Mouse (Mus musculus) heart, adult 2 months (tissue): ENCODE measurements around the gene Npepl1. TPM values are rescaled to one million over a fixed set of nuclear protein-coding genes. Genes with fewer than 3 reads are reported as not detected.
A peak's percentile ranks its signal among the peaks of the same experiment; 100 is the strongest.

Source experiments
- DNase-seq, 2 experiments: peaks; one replicate each; pipeline ENCODE4 v3.0.0; 2021
- H3K27ac ChIP-seq: fragments of 200-600 bp; 2 replicates; pipeline ENCODE4 v1.8.1; 2022
- H3K27me3 ChIP-seq: fragments of 200-500 bp; 2 replicates; pipeline ENCODE4 v1.6.1; 2012; ENCODE audit warnings: mild to moderate bottlenecking, low read length, inconsistent platforms, mixed read lengths; ENCODE audit not compliant: control insufficient read depth, insufficient read depth
- H3K36me3 ChIP-seq: fragments of 200-500 bp; 2 replicates; pipeline ENCODE4 v1.6.1; 2012; ENCODE audit warnings: low read length, inconsistent platforms; ENCODE audit not compliant: control insufficient read depth, insufficient read depth
- H3K4me1 ChIP-seq: fragments of 200-500 bp; 2 replicates; pipeline ENCODE4 v1.6.1; 2011; ENCODE audit warnings: low read length; ENCODE audit not compliant: control insufficient read depth, insufficient read depth
- H3K4me3 ChIP-seq: fragments of 200-600 bp; 2 replicates; pipeline ENCODE4 v1.8.1; 2022
- H3K79me2 ChIP-seq: fragments of 200-500 bp; replicated peaks from 2 replicates; pipeline ENCODE4 v1.6.1; 2012; ENCODE audit warnings: mild to moderate bottlenecking, inconsistent platforms, low read length, moderate library complexity, mixed read lengths; ENCODE audit not compliant: control insufficient read depth, insufficient read depth
- H3K9ac ChIP-seq: fragments of 200-500 bp; 2 replicates; pipeline ENCODE4 v1.6.1; 2012; ENCODE audit warnings: low read depth, mild to moderate bottlenecking, control low read depth, inconsistent platforms, low read length, mixed read lengths
- CTCF ChIP-seq: fragments of 200-600 bp; IDR thresholded peaks from 2 replicates; pipeline ENCODE4 v1.8.1; 2022; ENCODE audit warnings: antibody characterized with exemption, mild to moderate bottlenecking, moderate library complexity
- EP300 ChIP-seq: fragments of 200-500 bp; IDR thresholded peaks from 2 replicates; pipeline ENCODE4 v1.6.1; 2011; ENCODE audit warnings: low read depth, low read length, control low read depth; ENCODE audit not compliant: insufficient read depth
- POLR2A ChIP-seq: fragments of 200-500 bp; IDR thresholded peaks from 2 replicates; pipeline ENCODE4 v1.6.1; 2011; ENCODE audit warnings: mild to moderate bottlenecking, low read depth, low read length, control low read depth; ENCODE audit not compliant: insufficient read depth
- WGBS: fragments of 180-500 bp; shearing (Covaris S2); methylation state at CpG from one replicate; pipeline ENCODE4 v1.1.7; 2018; 5-methylcytosine and 5-hydroxymethylcytosine counted together
- intact Hi-C: fragments of 180-260 bp; cut with DNase I; formaldehyde crosslinking; loops from one replicate; pipeline ENCODE4 v1.15.1; 2025
- polyA plus RNA-seq: library from polyadenylated mRNA; depleted of rRNA; stranded (reverse); fragments of >200 nt; gene quantifications from 2 replicates; pipeline ENCODE4 v1.2.3, GENCODE M21; 2012
- total RNA-seq, 2 experiments: library from RNA; stranded (reverse); gene quantifications; 2 replicates each; pipeline ENCODE4 v1.2.3; 2021

Npepl1 gene
- total and polyA plus RNA-seq, 3 experiments, result 63.1 to 79.6 (median 73.9) TPM

DNA sequence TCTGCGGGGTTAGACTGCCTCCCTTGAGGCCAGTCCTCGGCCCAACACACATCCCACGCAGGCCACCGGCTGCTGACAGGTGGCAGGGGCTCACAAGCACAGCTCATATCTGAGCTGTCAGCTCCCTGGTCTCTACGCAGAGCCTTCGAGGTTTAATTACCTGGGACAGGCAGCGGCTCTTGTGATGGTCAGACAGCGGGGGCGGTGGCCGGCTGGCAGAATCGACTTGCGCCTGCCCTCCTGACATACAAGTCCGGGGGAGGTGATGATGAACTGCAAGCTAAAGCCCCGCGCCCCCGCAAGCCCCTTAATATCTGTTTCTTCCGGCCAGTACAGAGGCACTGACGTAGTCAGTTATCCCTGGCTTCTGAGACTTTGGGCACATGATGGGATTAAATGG is 2.8 kb downstream of the Npepl1 start:
- Histone ChIP-seq H3K9ac (no peak overlapping the region), H3K79me2 (no peaks in the 10 kb centered on the region), H3K27ac (no peak overlapping the region), H3K27me3 (no peaks in the 10 kb centered on the region), H3K36me3 (no peaks in the 10 kb centered on the region), H3K4me1 (no peaks in the 10 kb centered on the region; the same call in 1 of the 2 replicates), H3K4me3 (no peak overlapping the region)
- no peak for DNase-seq
- 79% methylated on average over 18 of the region's 18 CpGs for WGBS
- TF ChIP-seq CTCF (no peak), POLR2A (no peak), EP300 (no peak)
- intact Hi-C loops, result loop anchor here (10.0 kb wide), 1 partner anchor 172 kb away; the partner anchor contains the start of gene Gnas

DNA sequence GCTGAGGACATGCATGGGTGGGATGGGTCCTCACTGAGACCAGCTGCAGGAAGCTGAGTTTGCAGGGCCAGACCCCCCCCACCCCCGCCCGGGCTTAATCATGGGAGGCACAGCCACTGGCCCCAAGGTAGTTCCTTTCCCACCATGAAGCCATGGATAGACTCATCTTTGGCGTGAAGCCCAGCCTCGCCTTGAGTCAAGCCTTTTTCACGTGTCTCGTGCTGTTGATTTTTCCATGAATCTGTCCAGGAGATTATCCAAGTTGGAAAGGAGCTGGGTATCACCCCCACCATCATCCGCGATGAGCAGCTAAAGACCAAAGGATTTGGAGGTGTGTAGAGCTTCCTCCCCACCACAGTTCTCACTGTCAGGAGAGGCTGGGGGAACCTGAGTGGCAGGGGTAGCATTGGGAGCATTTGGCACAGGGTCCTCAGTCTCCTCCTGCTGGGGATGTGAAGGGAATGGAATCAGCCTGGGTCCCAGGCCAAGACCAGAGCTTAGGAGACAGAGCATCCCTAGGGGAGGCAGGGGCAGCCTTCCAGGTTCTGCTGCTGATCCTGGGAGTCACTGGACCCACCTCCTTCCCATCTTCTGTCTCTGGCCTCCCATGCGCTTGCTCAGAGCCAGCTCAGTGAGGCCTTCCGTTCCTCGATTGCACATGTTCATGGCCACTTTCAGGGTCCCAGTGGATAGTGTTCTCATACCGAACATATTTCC is 4.2 kb downstream of the Npepl1 start:
- 69% methylated on average over 12 of the region's 12 CpGs for WGBS
- intact Hi-C loops, result loop anchor here (10.0 kb wide), 1 partner anchor 170 kb away; the partner anchor contains the start of gene Gnas
- no peak overlapping the region for H3K27ac ChIP-seq
- no peak overlapping the region for H3K9ac ChIP-seq
- peak; percentile 48 to 59 for DNase-seq
- H3K36me3 ChIP-seq, result no peaks in the 10 kb centered on the region
- H3K79me2 ChIP-seq, result no peaks in the 10 kb centered on the region
- no peak for TF ChIP-seq CTCF
- no peak for TF ChIP-seq EP300
- TF ChIP-seq POLR2A, result no peak
- no peak overlapping the region for H3K4me3 ChIP-seq
- H3K4me1 ChIP-seq, result no peaks in the 10 kb centered on the region; the same call in 1 of the 2 replicates
- H3K27me3 ChIP-seq, result no peaks in the 10 kb centered on the region

DNA sequence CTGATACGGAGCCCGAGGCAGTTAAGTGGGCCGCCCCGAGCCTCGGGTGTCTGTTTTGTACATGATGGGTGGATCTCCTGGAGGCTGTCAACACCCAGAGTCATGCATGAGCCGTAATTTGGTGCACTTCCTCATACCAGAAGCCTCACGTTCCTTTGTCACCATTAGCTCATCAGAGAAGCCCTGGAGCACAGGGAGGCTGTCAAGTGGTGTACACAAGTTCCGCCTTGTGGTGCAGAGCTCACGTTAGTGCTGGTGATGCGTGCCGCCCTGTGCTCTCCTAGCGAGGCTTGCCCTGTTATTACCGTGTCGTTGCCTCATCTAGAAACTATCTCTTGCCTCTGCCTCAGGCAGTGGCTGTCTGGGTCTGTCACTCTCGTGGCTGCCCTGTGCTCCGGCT is 6.8 kb downstream of the Npepl1 start:
- TF ChIP-seq CTCF (no peak), EP300 (no peak), POLR2A (no peak)
- 65% methylated on average over 16 of the region's 16 CpGs for whole genome bisulfite sequencing
- H3K79me2 ChIP-seq, result no peaks in the 10 kb centered on the region
- H3K27ac ChIP-seq, result no peak overlapping the region
- intact Hi-C loops, result loop anchor here (10.0 kb wide), 1 partner anchor 168 kb away; the partner anchor contains the start of gene Gnas
- no peak overlapping the region for H3K9ac ChIP-seq
- H3K4me3 ChIP-seq, result no peak overlapping the region
- H3K4me1 ChIP-seq, result no peaks in the 10 kb centered on the region
- peak in 1 of 2 experiments; percentile 16 for DNase-seq
- H3K36me3 ChIP-seq, result no peaks in the 10 kb centered on the region
- no peaks in the 10 kb centered on the region for H3K27me3 ChIP-seq

DNA sequence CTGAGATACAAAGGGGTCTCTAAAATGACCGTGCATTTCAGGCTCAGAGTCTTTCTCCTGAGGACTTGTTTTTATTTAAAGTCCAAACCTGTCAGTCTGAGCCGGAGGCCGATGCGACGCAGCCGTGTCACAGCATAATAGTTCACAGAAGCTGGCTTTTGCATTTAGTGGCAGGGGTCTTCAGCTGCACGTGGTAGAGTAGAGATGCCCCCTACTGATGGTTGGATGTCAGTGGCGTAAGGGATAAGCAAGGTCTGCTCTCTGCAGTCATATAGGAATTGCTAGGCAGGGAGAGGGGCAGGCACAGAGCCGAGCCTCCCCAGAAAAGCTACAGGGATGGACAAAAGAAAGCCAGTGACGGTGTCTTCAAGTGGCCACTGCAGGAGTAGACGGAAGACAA is 8.0 kb downstream of the Npepl1 start:
- WGBS, result 86% methylated on average over 11 of the region's 11 CpGs
- Histone ChIP-seq H3K27ac (no peak overlapping the region), H3K4me3 (no peak overlapping the region), H3K9ac (no peak overlapping the region), H3K4me1 (no peaks in the 10 kb centered on the region), H3K79me2 (no peaks in the 10 kb centered on the region), H3K27me3 (no peaks in the 10 kb centered on the region), H3K36me3 (no peaks in the 10 kb centered on the region)
- peak in 1 of 2 experiments; percentile 14 for DNase-seq
- intact Hi-C loops, result loop anchor here (10.0 kb wide), 1 partner anchor 167 kb away; the partner anchor contains the start of gene Gnas
- TF ChIP-seq CTCF, result no peak
- TF ChIP-seq POLR2A, result no peak
- TF ChIP-seq EP300, result no peak

DNA sequence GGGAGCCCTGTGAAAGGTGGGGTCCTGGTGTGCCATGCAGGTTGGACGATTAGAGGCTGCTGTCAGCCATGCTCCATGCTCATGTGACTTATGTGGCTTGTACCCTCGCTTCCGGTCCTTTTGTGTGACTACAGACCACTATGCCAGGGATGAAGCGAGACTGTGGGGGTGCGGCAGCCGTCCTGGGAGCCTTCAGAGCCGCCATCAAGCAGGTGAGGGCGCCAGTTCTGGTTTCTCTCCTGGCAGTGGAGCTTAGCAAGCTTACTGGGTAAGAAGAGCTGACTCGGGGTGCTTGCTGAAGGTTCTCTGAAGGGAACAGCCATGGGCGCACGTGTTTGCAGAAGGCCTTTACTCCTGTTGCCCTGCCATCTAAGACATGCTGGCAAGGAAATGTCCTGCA is 9.1 kb downstream of the Npepl1 start:
- Histone ChIP-seq H3K27me3 (no peaks in the 10 kb centered on the region), H3K9ac (no peak overlapping the region), H3K27ac (no peak overlapping the region), H3K36me3 (no peaks in the 10 kb centered on the region), H3K4me3 (no peak overlapping the region), H3K79me2 (no peaks in the 10 kb centered on the region), H3K4me1 (no peaks in the 10 kb centered on the region)
- DNase-seq, result peak in 1 of 2 experiments; percentile 13
- WGBS, result 91% methylated on average over 11 of the region's 11 CpGs
- intact Hi-C loops, result loop anchor here (10.0 kb wide), 1 partner anchor 166 kb away; the partner anchor contains the start of gene Gnas
- no peak for TF ChIP-seq POLR2A
- TF ChIP-seq CTCF, result no peak
- TF ChIP-seq EP300, result no peak

DNA sequence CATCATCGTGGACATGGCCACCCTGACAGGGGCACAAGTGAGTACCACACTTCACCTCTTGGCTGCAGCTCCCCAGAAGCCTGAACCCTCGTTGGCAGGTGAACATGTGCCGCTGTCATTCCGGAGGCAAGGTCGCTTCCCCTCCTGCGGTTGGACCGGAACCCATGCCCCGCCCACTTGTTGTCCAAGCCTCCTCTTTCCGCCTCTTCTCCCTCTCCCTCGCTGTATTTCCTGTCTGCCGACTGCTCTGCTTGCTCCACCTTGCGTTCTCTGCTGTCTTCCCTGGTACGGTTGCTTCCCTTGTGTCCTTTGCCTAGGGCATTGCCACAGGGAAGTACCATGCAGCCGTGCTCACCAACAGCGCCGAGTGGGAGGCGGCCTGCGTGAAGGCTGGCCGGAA is 10.5 kb downstream of the Npepl1 start:
- TF ChIP-seq POLR2A (no peak), CTCF (no peak), EP300 (no peak)
- Histone ChIP-seq H3K9ac (no peak overlapping the region), H3K27me3 (no peaks in the 10 kb centered on the region), H3K27ac (no peak overlapping the region), H3K79me2 (no peaks in the 10 kb centered on the region), H3K4me3 (no peak overlapping the region), H3K4me1 (no peaks in the 10 kb centered on the region), H3K36me3 (no peaks in the 10 kb centered on the region)
- 83% methylated on average over 19 of the region's 19 CpGs for WGBS
- intact Hi-C loops, result no loop called here
- no peak for DNase-seq
